Mouse (Mus musculus) CH12.LX (cell line): ENCODE measurements at regions not wholly inside any gene's neighbourhood (a gene's known extent, or its start where the extent isn't known, plus 50 kb on each side); places are given as distances from the start of the nearest gene placed in this dataset.

Experiments used
- DNase-seq: peaks from one replicate; pipeline ENCODE4 v3.0.0-alpha.2; 2013; ENCODE audit errors: extremely low read depth
- H3K27ac ChIP-seq: 2 replicates; pipeline ENCODE4 v1.5.1; 2012; ENCODE audit warnings: low read depth, mild to moderate bottlenecking, control low read depth, moderate library complexity; ENCODE audit not compliant: insufficient read depth
- H3K27me3 ChIP-seq: replicated peaks from 2 replicates; pipeline ENCODE3; 2012; ENCODE audit warnings: inconsistent platforms
- H3K36me3 ChIP-seq, 2 experiments: replicated peaks in 1 of 2; 2 replicates each; pipeline versions ENCODE3 to v1.6.1; 2012; ENCODE audit warnings: inconsistent platforms in 1 of 2, low read length in 1 of 2, mild to moderate bottlenecking in 1 of 2, mixed read lengths in 1 of 2, moderate library complexity in 1 of 2; ENCODE audit not compliant: control insufficient read depth in 1 of 2, insufficient read depth in 1 of 2
- H3K4me1 ChIP-seq, 2 experiments: 2 replicates each; pipeline ENCODE4 v1.6.1; 2012; ENCODE audit warnings: inconsistent platforms in 1 of 2, moderate library complexity in 1 of 2; ENCODE audit not compliant: insufficient read depth in 2 of 2, control insufficient read depth in 1 of 2
- H3K4me2 ChIP-seq: 2 replicates; pipeline ENCODE4 v1.6.1; 2012; ENCODE audit warnings: low read depth, mild to moderate bottlenecking, control low read depth; ENCODE audit not compliant: poor library complexity, insufficient read depth, severe bottlenecking
- H3K4me3 ChIP-seq, 3 experiments: fragments of 150-350 bp in 1 of 3; sonication (generic) in 1 of 3; replicated peaks in 1 of 3; 2 replicates each; pipeline versions ENCODE3 to v1.5.1; 2011 to 2012; ENCODE audit warnings: low read depth in 2 of 3, low read length in 2 of 3, mild to moderate bottlenecking in 2 of 3, moderate library complexity in 2 of 3, control low read depth in 1 of 3, improper control_type of control experiment in 1 of 3, inconsistent platforms in 1 of 3, mixed read lengths in 1 of 3; ENCODE audit not compliant: poor library complexity in 1 of 3
- H3K79me2 ChIP-seq: replicated peaks from 2 replicates; pipeline ENCODE4 v1.6.1; 2012; ENCODE audit warnings: mild to moderate bottlenecking, moderate library complexity; ENCODE audit not compliant: control insufficient read depth, poor library complexity, insufficient read depth, severe bottlenecking; ENCODE audit errors: extremely low read depth
- H3K9ac ChIP-seq: 2 replicates; pipeline ENCODE4 v1.6.1; 2012; ENCODE audit warnings: low read depth, mild to moderate bottlenecking, control low read depth, moderate library complexity; ENCODE audit not compliant: insufficient read depth
- H3K9me3 ChIP-seq: replicated peaks from 2 replicates; pipeline ENCODE3; 2012; ENCODE audit warnings: low read length, inconsistent platforms, mixed read lengths
- CTCF ChIP-seq, 2 experiments: IDR thresholded peaks in 1 of 2; conservative IDR thresholded peaks in 1 of 2; 2 replicates each; pipeline ENCODE4 v1.5.1; 2011 to 2012; ENCODE audit warnings: low read depth in 2 of 2, low read length in 2 of 2, improper control_type of control experiment in 1 of 2, inconsistent platforms in 1 of 2, mild to moderate bottlenecking in 1 of 2, moderate library complexity in 1 of 2
- ELF1 ChIP-seq: IDR thresholded peaks from 2 replicates; pipeline ENCODE4 v1.6.1; 2014; ENCODE audit warnings: low read depth, mild to moderate bottlenecking, inconsistent platforms, low read length, improper control_type of control experiment
- JUND ChIP-seq: conservative IDR thresholded peaks from 2 replicates; pipeline ENCODE4 v1.6.1; 2011; ENCODE audit warnings: low read depth, low read length, improper control_type of control experiment
- MEF2A ChIP-seq: IDR thresholded peaks from 2 replicates; pipeline ENCODE4 v1.6.1; 2014; ENCODE audit warnings: low read depth, mild to moderate bottlenecking, inconsistent platforms, low read length, improper control_type of control experiment, borderline replicate concordance
- RCOR1 ChIP-seq: conservative IDR thresholded peaks from 2 replicates; pipeline ENCODE4 v1.6.1; 2012; ENCODE audit warnings: low read depth, mild to moderate bottlenecking, inconsistent platforms, low read length, improper control_type of control experiment
- SIN3A ChIP-seq: IDR thresholded peaks from 2 replicates; pipeline ENCODE4 v1.6.1; 2012; ENCODE audit warnings: low read length, improper control_type of control experiment, inconsistent platforms
- USF1 ChIP-seq: IDR thresholded peaks from 2 replicates; pipeline ENCODE4 v1.6.1; 2014; ENCODE audit warnings: low read depth, mild to moderate bottlenecking, inconsistent platforms, low read length, improper control_type of control experiment
- USF2 ChIP-seq: conservative IDR thresholded peaks from 2 replicates; pipeline ENCODE4 v1.6.1; 2011; ENCODE audit warnings: low read depth, low read length, improper control_type of control experiment
- ZC3H11A ChIP-seq: IDR thresholded peaks from 2 replicates; pipeline ENCODE4 v1.6.1; 2012; ENCODE audit warnings: low read depth, mild to moderate bottlenecking, inconsistent platforms, low read length, improper control_type of control experiment
- ZMIZ1 ChIP-seq: IDR thresholded peaks from 2 replicates; pipeline ENCODE4 v1.6.1; 2012; ENCODE audit warnings: low read depth, mild to moderate bottlenecking, inconsistent platforms, low read length, improper control_type of control experiment
- dilution Hi-C: fragments of 300-500 bp; cut with MboI; formaldehyde crosslinking; loops from 2 replicates; pipeline ENCODE4 v1.14.3; 2020; ENCODE audit warnings: low sequenced_read_pairs; ENCODE audit not compliant: extremely low pct_unique_long_range_greater_than_20kb, extremely low pct_ligation_motif_present
- in situ Hi-C: fragments of 300-500 bp; cut with MboI; formaldehyde crosslinking; loops from 3 replicates; pipeline ENCODE4 v1.14.3; 2019; ENCODE audit warnings: low sequenced_read_pairs, low pct_ligation_motif_present, low pct_unique_long_range_greater_than_20kb, mixed read lengths

- H3K9ac ChIP-seq = no peak overlapping the region
- peaks cover 0 to 4% of the 10 kb centered on the region in 2 experiments; a peak in 1 of 4 replicates for H3K4me1 ChIP-seq
- no peaks in the 10 kb centered on the region for H3K27me3 ChIP-seq
- TF ChIP-seq USF1 = no peak
- no peak for TF ChIP-seq CTCF (conservative IDR thresholded peaks at IDR 0.05 in 1 of 2, IDR thresholded peaks at IDR 0.05 in 1 of 2; ENCODE audit: low read depth in 2 of 2, low read length in 2 of 2)
- no peak for TF ChIP-seq ZMIZ1
- no peak for TF ChIP-seq RCOR1
- no peak for DNase-seq
- peaks cover 1% of the 10 kb centered on the region for H3K9me3 ChIP-seq
- no peak overlapping the region for H3K4me2 ChIP-seq
- in situ Hi-C loops = no loop called here
- H3K4me3 ChIP-seq = no peak overlapping the region
- H3K36me3 ChIP-seq = no peaks in the 10 kb centered on the region
- dilution Hi-C loops = no loop called here
- no peaks in the 10 kb centered on the region for H3K79me2 ChIP-seq
- H3K27ac ChIP-seq = no peak overlapping the region
These were observed 79.1 kb downstream of the Sptssa start for GRCm38 (mm10) chr12:54577235-54577634.

- dilution Hi-C loops (no loop called here), in situ Hi-C loops (no loop called here)
- Histone ChIP-seq H3K4me3 (no peak overlapping the region), H3K27ac (no peak overlapping the region), H3K4me2 (no peak overlapping the region), H3K79me2 (no peaks in the 10 kb centered on the region), H3K9ac (no peak overlapping the region), H3K27me3 (no peaks in the 10 kb centered on the region), H3K4me1 (peaks cover 0 to 4% of the 10 kb centered on the region in 2 experiments; a peak in 1 of 4 replicates), H3K36me3 (no peaks in the 10 kb centered on the region), H3K9me3 (peaks cover 2% of the 10 kb centered on the region)
- TF ChIP-seq ELF1 = no peak
- peak in 1 of 2 experiments; percentile 30; a peak in 1 of 4 replicates for TF ChIP-seq CTCF (conservative IDR thresholded peaks at IDR 0.05 in 1 of 2, IDR thresholded peaks at IDR 0.05 in 1 of 2; ENCODE audit: low read depth in 2 of 2, low read length in 2 of 2)
- no peak for DNase-seq
These were observed 79.6 kb downstream of the Sptssa start for GRCm38 (mm10) chr12:54576821-54577220.

- Histone ChIP-seq H3K9me3 (peaks cover 2% of the 10 kb centered on the region), H3K9ac (no peak overlapping the region), H3K4me3 (no peak overlapping the region), H3K4me1 (peaks cover 3 to 8% of the 10 kb centered on the region in 2 experiments; a peak in 2 of 4 replicates), H3K27me3 (no peaks in the 10 kb centered on the region), H3K4me2 (no peak overlapping the region), H3K36me3 (no peaks in the 10 kb centered on the region), H3K79me2 (no peaks in the 10 kb centered on the region), H3K27ac (no peak overlapping the region)
- no peak for DNase-seq
- dilution Hi-C loops (no loop called here), in situ Hi-C loops (loop anchor here (25.0 kb wide), 1 partner anchor 1661 kb away; no protein-coding TSS in a partner anchor)
- TF ChIP-seq ELF1 (no peak), ZC3H11A (no peak), MEF2A (no peak), SIN3A (no peak), JUND (no peak), USF2 (no peak)
These were observed 83.5 kb downstream of the Sptssa start for GRCm38 (mm10) chr12:54572866-54573265.
